Mouse (Mus musculus): ENCODE results near the gene Ddx58. TPM values are rescaled to one million over a fixed set of nuclear protein-coding genes. Genes with fewer than 3 reads are reported as not detected.

The Ddx58 gene
- total RNA-seq, 1 experiment from 2014 or later = 20.0 TPM

Other genes with a start within 250 kb of the Ddx58 start
- gene Aco1, start 96.7 kb downstream of the Ddx58 start, total RNA-seq (2017) = 25.1 and 30.6 TPM in 2 replicates
- gene Smim27, start 29.8 kb upstream of the Ddx58 start, total RNA-seq (2017) = 7.9 and 13.2 TPM in 2 replicates
- 93.8 and 107 TPM in 2 replicates for gene Topors, start 30.0 kb upstream of the Ddx58 start, total RNA-seq (2017)
- 39.5 and 47.0 TPM in 2 replicates for gene Ndufb6, start 39.6 kb upstream of the Ddx58 start, total RNA-seq (2017)
- gene Tmem215, start 232.4 kb upstream of the Ddx58 start, total RNA-seq (2017) = 1.1 and 1.8 TPM in 2 replicates